Mouse (Mus musculus) activated CD4-positive, CD25-positive, alpha-beta regulatory T cell (primary cell): ENCODE data around the gene Erap1. TPM values are rescaled to one million over a fixed set of nuclear protein-coding genes. Genes with fewer than 3 reads are reported as not detected.

ENCODE experiments used
- polyA plus RNA-seq, 2 experiments: library from polyadenylated mRNA; unstranded; fragments of 100-300 nt; shearing (Covaris generic); gene quantifications; one replicate each; pipeline ENCODE4 v1.2.1; 2017

Gene Erap1
- 100 to 1,000 TPM; 133 to 148 TPM for polyA plus RNA-seq

GRCm38 (mm10) chr13:74638793-74639711 is at the start of gene Erap1:
Gene Erap1 (plus strand): TSS chr13:74639568.

Other genes starting within 250 kb of the Erap1 start
- gene Zfp72, start 248.7 kb upstream of the Erap1 start, polyA plus RNA-seq, result 1 to 10 TPM in 1 of 2 experiments, under 1 TPM in 1; 0.72 to 1.5 TPM
- gene Ftl1-ps1, start 239.9 kb upstream of the Erap1 start, polyA plus RNA-seq, result 10 to 100 TPM; 47.5 to 55.7 TPM
- gene Zfp825, start 145.6 kb upstream of the Erap1 start, polyA plus RNA-seq, result 10 to 100 TPM; 19.9 to 20.6 TPM
- 100 to 1,000 TPM; 226 to 239 TPM for gene Cast, start 169.2 kb downstream of the Erap1 start, polyA plus RNA-seq